Mouse (Mus musculus) embryonic facial prominence, embryonic 11.5 days (tissue): ENCODE results near the gene Aff1. TPM values are rescaled to one million over a fixed set of nuclear protein-coding genes. Genes with fewer than 3 reads are reported as not detected.

Experiments used
- ATAC-seq: fragments of 200-750 bp; cut with Nextera tagmentation; replicated peaks from 2 replicates; pipeline ENCODE4 v1.8.0; 2017; ENCODE audit warnings: low read depth; ENCODE audit not compliant: insufficient number of reproducible peaks, low FRiP score, low TSS enrichment
- DNase-seq: peaks from one replicate; pipeline ENCODE4 v3.0.0-alpha.2; 2015; ENCODE audit warnings: low spot score
- H3K27ac ChIP-seq: fragments of 300-500 bp; sonication (generic); replicated peaks from 2 replicates; pipeline ENCODE4 v1.5.1; 2014; ENCODE audit warnings: mild to moderate bottlenecking, low read depth, low read length, control low read depth
- H3K27me3 ChIP-seq: fragments of 300-500 bp; sonication (generic); 2 replicates; pipeline ENCODE4 v1.6.1; 2014; ENCODE audit warnings: mild to moderate bottlenecking, low read length, moderate library complexity, mixed read lengths; ENCODE audit not compliant: control insufficient read depth, insufficient read depth
- H3K36me3 ChIP-seq: fragments of 300-500 bp; sonication (generic); replicated peaks from 2 replicates; pipeline ENCODE4 v1.6.1; 2014; ENCODE audit warnings: low read depth, mild to moderate bottlenecking, low read length, moderate library complexity, mixed read lengths; ENCODE audit not compliant: control insufficient read depth, insufficient read depth
- H3K4me1 ChIP-seq: fragments of 300-500 bp; sonication (generic); 2 replicates; pipeline ENCODE4 v1.6.1; 2014; ENCODE audit warnings: low read length, mixed read lengths; ENCODE audit not compliant: control insufficient read depth, insufficient read depth
- H3K4me2 ChIP-seq: fragments of 300-500 bp; sonication (generic); 2 replicates; pipeline ENCODE4 v1.6.1; 2014; ENCODE audit warnings: low read depth, mild to moderate bottlenecking, control low read depth, low read length, moderate library complexity
- H3K4me3 ChIP-seq: fragments of 300-500 bp; sonication (generic); 2 replicates; pipeline ENCODE4 v1.5.1; 2014; ENCODE audit warnings: low read depth, low read length, control low read depth
- H3K9ac ChIP-seq: fragments of 300-500 bp; sonication (generic); replicated peaks from 2 replicates; pipeline ENCODE4 v1.6.1; 2014; ENCODE audit warnings: mild to moderate bottlenecking, control low read depth, low read length
- H3K9me3 ChIP-seq: fragments of 300-500 bp; sonication (generic); replicated peaks from 2 replicates; pipeline ENCODE4 v1.6.1; 2016; ENCODE audit warnings: mild to moderate bottlenecking, low read length, inconsistent platforms, mixed read lengths; ENCODE audit not compliant: control insufficient read depth
- WGBS: fragments of 180-500 bp; shearing (Covaris S2); extraction: QIAGEN DNeasy Blood & Tissue Kit; methylation state at CpG from one replicate; pipeline ENCODE4 v1.1.7; 2014; 5-methylcytosine and 5-hydroxymethylcytosine counted together
- polyA plus RNA-seq: library from polyadenylated mRNA; unstranded; fragments of >200 nt; fragmentation: Nextera tagmentation; extraction: Ambion mirVana; gene quantifications from 2 replicates; pipeline ENCODE4 v1.2.1, GENCODE M21; 2014

Gene Aff1
- polyA plus RNA-seq, 1 experiment from 2014 or later: 6.1 TPM

DNA sequence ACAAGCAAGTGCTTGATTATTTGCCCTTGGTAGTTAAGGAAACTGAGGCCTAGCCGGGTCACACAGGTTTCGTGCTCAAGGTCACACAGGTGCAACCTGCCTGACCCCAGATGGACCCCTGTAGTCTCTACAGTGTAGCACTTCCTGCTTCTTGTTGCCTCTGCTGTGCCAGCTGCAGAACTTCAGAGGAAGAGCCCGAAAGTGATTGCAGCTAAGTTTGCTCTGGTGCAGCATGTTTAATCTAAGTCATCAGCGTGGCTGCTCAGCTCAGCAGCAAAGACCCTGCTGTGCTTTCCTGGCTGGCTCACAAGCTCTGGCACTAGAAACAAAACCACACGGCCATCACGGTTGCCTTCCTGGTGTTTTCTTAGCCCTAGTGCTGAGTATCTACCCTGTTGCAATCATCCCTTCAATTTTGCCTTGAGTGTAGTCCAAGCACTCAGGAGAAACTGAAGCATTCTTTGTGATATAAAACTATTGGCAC is 64.1 kb downstream of the Aff1 start:
- Histone ChIP-seq H3K36me3 (no peaks in the 10 kb centered on the region), H3K9ac (no peak overlapping the region), H3K4me1 (no peaks in the 10 kb centered on the region), H3K9me3 (no peaks in the 10 kb centered on the region), H3K4me3 (no peak overlapping the region), H3K4me2 (no peak overlapping the region), H3K27me3 (no peaks in the 10 kb centered on the region), H3K27ac (no peak overlapping the region)
- DNase-seq: no peak
- no peak for ATAC-seq
- 49% methylated on average over 6 of the region's 6 CpGs for WGBS

- H3K36me3 ChIP-seq: no peaks in the 10 kb centered on the region
- no peaks in the 10 kb centered on the region for H3K4me1 ChIP-seq
- 67% methylated on average over 4 of the region's 4 CpGs for WGBS
- ATAC-seq (no peak), DNase-seq (no peak)
- H3K27me3 ChIP-seq: no peaks in the 10 kb centered on the region
- H3K4me2 ChIP-seq: no peak overlapping the region
- no peak overlapping the region for H3K4me3 ChIP-seq
- H3K9ac ChIP-seq: no peak overlapping the region
- H3K9me3 ChIP-seq: no peaks in the 10 kb centered on the region
- H3K27ac ChIP-seq: no peak overlapping the region
Observed at GRCm38 (mm10) chr5:103758491-103758890, 66.3 kb downstream of the Aff1 start.

- H3K4me1 ChIP-seq: no peaks in the 10 kb centered on the region
- H3K9me3 ChIP-seq: no peaks in the 10 kb centered on the region
- no peaks in the 10 kb centered on the region for H3K36me3 ChIP-seq
- peak overlapping the region; percentile 64 for H3K4me2 ChIP-seq
- H3K27me3 ChIP-seq: no peaks in the 10 kb centered on the region
- H3K9ac ChIP-seq: peak overlapping the region; percentile 55
- DNase-seq (no peak), ATAC-seq (no peak)
- H3K4me3 ChIP-seq: peak overlapping the region; percentile 28; the same call in 1 of the 2 replicates
- H3K27ac ChIP-seq: no peak overlapping the region
- WGBS: 43% methylated on average over 14 of the region's 14 CpGs
Observed at GRCm38 (mm10) chr5:103759489-103760424, 67.6 kb downstream of the Aff1 start.

DNA sequence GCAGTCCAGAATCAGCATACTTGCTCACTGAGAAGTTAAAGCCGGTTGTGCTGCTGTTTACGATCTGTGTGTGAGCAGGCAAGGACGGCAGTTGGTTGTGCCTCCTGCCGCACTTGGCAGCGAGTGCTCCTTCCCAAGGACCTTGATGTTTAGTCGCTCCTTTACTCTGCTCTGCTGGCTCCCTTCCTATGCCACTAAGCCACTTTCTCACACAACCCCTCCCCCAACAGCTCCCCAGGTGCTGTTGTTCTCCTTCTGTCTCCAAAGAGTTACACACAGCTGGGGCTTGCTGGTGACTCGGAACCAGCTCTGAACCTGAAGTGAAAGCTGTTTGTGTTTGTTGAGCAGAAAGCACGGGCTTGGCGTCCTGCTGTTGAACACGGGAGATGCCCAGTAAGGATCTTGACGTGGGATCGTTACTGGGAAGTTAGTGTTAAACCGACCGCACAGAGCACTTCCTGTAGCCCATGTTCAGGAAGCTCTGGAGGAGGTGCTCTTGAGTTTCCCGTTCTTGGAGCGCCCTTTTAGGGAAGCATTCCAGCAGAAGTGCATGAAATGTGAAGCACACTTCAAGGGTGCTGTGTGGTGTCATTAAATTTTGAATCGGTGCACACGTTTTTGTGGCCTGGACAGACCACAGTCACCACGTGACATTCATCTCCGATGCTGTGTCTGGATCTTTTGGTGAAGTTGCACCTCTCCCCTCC is 68.4 kb downstream of the Aff1 start:
- H3K36me3 ChIP-seq: no peaks in the 10 kb centered on the region
- peak overlapping the region; percentile 28 for H3K4me3 ChIP-seq
- peak; percentile 23; the same call in 1 of the 2 replicates for ATAC-seq
- peak overlapping the region; percentile 55 for H3K9ac ChIP-seq
- H3K9me3 ChIP-seq: no peaks in the 10 kb centered on the region
- DNase-seq: peak; percentile 43
- no peaks in the 10 kb centered on the region for H3K4me1 ChIP-seq
- no peaks in the 10 kb centered on the region for H3K27me3 ChIP-seq
- H3K27ac ChIP-seq: no peak overlapping the region
- peak overlapping the region; percentile 64 for H3K4me2 ChIP-seq
- 4% methylated on average over 20 of the region's 20 CpGs for WGBS

- H3K36me3 ChIP-seq: no peaks in the 10 kb centered on the region
- no peak for DNase-seq
- H3K9me3 ChIP-seq: no peaks in the 10 kb centered on the region; the same call in 1 of the 2 replicates
- H3K4me1 ChIP-seq: no peaks in the 10 kb centered on the region
- H3K27me3 ChIP-seq: no peaks in the 10 kb centered on the region
- no peak overlapping the region for H3K27ac ChIP-seq
- no peak overlapping the region for H3K4me3 ChIP-seq
- 85% methylated on average over 7 of the region's 7 CpGs for WGBS
- no peak overlapping the region for H3K4me2 ChIP-seq
- no peak overlapping the region for H3K9ac ChIP-seq
- no peak for ATAC-seq
Observed at GRCm38 (mm10) chr5:103761754-103762153, 69.6 kb downstream of the Aff1 start.

DNA sequence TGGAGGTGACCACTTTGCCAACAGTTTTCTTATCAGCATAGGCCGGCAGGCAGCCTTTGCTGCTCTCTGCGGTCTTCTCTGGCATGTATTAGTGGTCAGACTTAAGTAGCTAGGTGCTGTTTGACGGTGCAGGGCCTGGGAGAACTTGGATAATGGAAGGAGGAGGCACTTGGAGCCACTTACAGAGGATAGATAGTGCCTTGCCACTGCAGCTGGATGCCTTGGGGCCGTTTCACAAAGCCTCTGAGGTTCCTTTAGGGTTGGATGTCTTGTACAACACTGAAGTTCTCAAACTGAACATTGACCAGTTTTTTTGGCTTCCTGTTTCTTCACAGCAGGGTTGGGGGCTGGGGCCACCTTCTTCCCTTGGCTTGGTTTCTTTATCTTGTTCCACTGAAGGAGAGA is 70.7 kb downstream of the Aff1 start:
- H3K36me3 ChIP-seq: no peaks in the 10 kb centered on the region
- WGBS: 72% methylated on average over 4 of the region's 4 CpGs
- H3K27ac ChIP-seq: no peak overlapping the region
- no peaks in the 10 kb centered on the region; the same call in 1 of the 2 replicates for H3K9me3 ChIP-seq
- no peak for DNase-seq
- no peak for ATAC-seq
- H3K4me1 ChIP-seq: no peaks in the 10 kb centered on the region
- H3K27me3 ChIP-seq: no peaks in the 10 kb centered on the region
- no peak overlapping the region for H3K4me3 ChIP-seq
- no peak overlapping the region for H3K4me2 ChIP-seq
- H3K9ac ChIP-seq: no peak overlapping the region

DNA sequence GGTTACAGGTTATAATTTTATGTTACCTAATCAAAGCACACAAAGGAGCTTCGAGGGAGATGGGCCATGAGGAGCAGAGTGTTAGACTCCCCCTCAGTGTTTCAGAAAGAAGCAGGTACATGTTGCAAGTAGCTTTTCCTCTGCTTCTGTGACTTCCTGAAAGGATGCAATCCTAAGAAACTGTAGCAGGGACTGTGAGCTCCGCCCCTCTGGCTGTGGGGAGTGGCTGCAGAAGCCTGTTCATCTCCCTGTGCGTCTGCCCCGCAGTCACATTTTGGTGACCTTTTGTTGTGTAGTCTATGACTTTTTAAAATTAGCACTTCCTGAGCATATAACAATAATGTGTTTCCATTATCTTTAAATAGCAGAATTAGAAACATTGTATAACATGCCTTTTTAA is 73.2 kb downstream of the Aff1 start:
- 95% methylated on average over 4 of the region's 4 CpGs for WGBS
- H3K27ac ChIP-seq: no peak overlapping the region
- H3K4me2 ChIP-seq: no peak overlapping the region
- H3K27me3 ChIP-seq: no peaks in the 10 kb centered on the region
- no peaks in the 10 kb centered on the region for H3K36me3 ChIP-seq
- no peaks in the 10 kb centered on the region for H3K4me1 ChIP-seq
- no peak for DNase-seq
- H3K9me3 ChIP-seq: no peaks in the 10 kb centered on the region; the same call in 1 of the 2 replicates
- no peak for ATAC-seq
- no peak overlapping the region for H3K4me3 ChIP-seq
- H3K9ac ChIP-seq: no peak overlapping the region
